Mouse (Mus musculus) urinary bladder, adult 18-20 months (tissue): ENCODE results near the gene Ndufb10.

Experiments used
- DNase-seq, 2 experiments: peaks; one replicate each; pipeline ENCODE4 v3.0.0; 2022; ENCODE audit warnings: low spot score in 2 of 2, mixed read lengths in 2 of 2

Ndufb10 gene

GRCm38 (mm10) chr17:24724184-24724583, at the start of gene Ndufb10:
Ndufb10 (minus strand) TSS chr17:24724478.
- DNase-seq = peak; percentile 90 to 94

- DNase-seq = no peak
Measured at GRCm38 (mm10) chr17:24773241-24773640, 49.0 kb upstream of the Ndufb10 start.

- no peak for DNase-seq
Measured at GRCm38 (mm10) chr17:24769146-24769545, 44.9 kb upstream of the Ndufb10 start.

- DNase-seq = no peak
Measured at GRCm38 (mm10) chr17:24766266-24766875, 42.1 kb upstream of the Ndufb10 start.

- DNase-seq = no peak
Measured at GRCm38 (mm10) chr17:24765016-24765905, 41.0 kb upstream of the Ndufb10 start.

GRCm38 (mm10) chr17:24761121-24761520, 36.8 kb upstream of the Ndufb10 start:
- no peak for DNase-seq

- no peak for DNase-seq
Measured at GRCm38 (mm10) chr17:24757394-24757793, 33.1 kb upstream of the Ndufb10 start.

- DNase-seq = peak in 1 of 2 experiments; percentile 45
Measured at GRCm38 (mm10) chr17:24752415-24753394, 28.4 kb upstream of the Ndufb10 start, which contains the start of gene Hs3st6. Hs3st6 (plus strand) TSS chr17:24752988.

GRCm38 (mm10) chr17:24751528-24751927, 27.2 kb upstream of the Ndufb10 start:
- no peak for DNase-seq

GRCm38 (mm10) chr17:24746986-24747385, 22.7 kb upstream of the Ndufb10 start:
- no peak for DNase-seq

GRCm38 (mm10) chr17:24745526-24746497, 21.5 kb upstream of the Ndufb10 start:
- peak; percentile 70 for DNase-seq

- no peak for DNase-seq
Measured at GRCm38 (mm10) chr17:24744381-24744780, 20.1 kb upstream of the Ndufb10 start.

- DNase-seq = no peak
Measured at GRCm38 (mm10) chr17:24743896-24744295, 19.6 kb upstream of the Ndufb10 start.

- DNase-seq = no peak
Measured at GRCm38 (mm10) chr17:24742307-24742706, 18.0 kb upstream of the Ndufb10 start.

- no peak for DNase-seq
Measured at GRCm38 (mm10) chr17:24739926-24740325, 15.6 kb upstream of the Ndufb10 start.

- no peak for DNase-seq
Measured at GRCm38 (mm10) chr17:24738238-24738637, 14.0 kb upstream of the Ndufb10 start.

- DNase-seq = no peak
Measured at GRCm38 (mm10) chr17:24737135-24737810, 13.0 kb upstream of the Ndufb10 start.

GRCm38 (mm10) chr17:24736330-24737051, 12.2 kb upstream of the Ndufb10 start, which contains the start of gene Msrb1:
Msrb1 (plus strand) TSS chr17:24736642.
- DNase-seq = peak; percentile 89 to 98

GRCm38 (mm10) chr17:24735446-24735845, 11.2 kb upstream of the Ndufb10 start:
- no peak for DNase-seq
